Mouse (Mus musculus) heart, embryonic 10.5 days (tissue): ENCODE data around the gene Odc1. TPM values are rescaled to one million over a fixed set of nuclear protein-coding genes. Genes with fewer than 3 reads are reported as not detected.

Source experiments
- DNase-seq: peaks from one replicate; pipeline ENCODE4 v3.0.0-alpha.2; 2017; ENCODE audit warnings: low spot score
- H3K27ac ChIP-seq: fragments of 300-500 bp; sonication (generic); 2 replicates; pipeline ENCODE4 v1.5.1; 2016; ENCODE audit warnings: mild to moderate bottlenecking
- H3K27me3 ChIP-seq: fragments of 300-500 bp; sonication (generic); 2 replicates; pipeline ENCODE4 v1.6.1; 2016; ENCODE audit warnings: mild to moderate bottlenecking; ENCODE audit not compliant: poor library complexity, insufficient read depth, severe bottlenecking
- H3K36me3 ChIP-seq: fragments of 300-500 bp; sonication (generic); 2 replicates; pipeline ENCODE4 v1.6.1; 2016; ENCODE audit warnings: mild to moderate bottlenecking, moderate library complexity
- H3K4me1 ChIP-seq: fragments of 300-500 bp; sonication (generic); 2 replicates; pipeline ENCODE4 v1.6.1; 2016; ENCODE audit warnings: mild to moderate bottlenecking
- H3K4me3 ChIP-seq: fragments of 300-500 bp; sonication (generic); 2 replicates; pipeline ENCODE4 v1.5.1; 2016; ENCODE audit warnings: mild to moderate bottlenecking, moderate library complexity
- H3K9me3 ChIP-seq: fragments of 300-500 bp; sonication (generic); 2 replicates; pipeline ENCODE4 v1.6.1; 2016; ENCODE audit warnings: mild to moderate bottlenecking, moderate library complexity
- WGBS: fragments of 180-500 bp; shearing (Covaris S2); methylation state at CpG from one replicate; pipeline ENCODE4 v1.1.7; 2016; 5-methylcytosine and 5-hydroxymethylcytosine counted together
- polyA plus RNA-seq: library from polyadenylated mRNA; unstranded; fragments of >200 nt; fragmentation: Nextera tagmentation; extraction: Ambion mirVana; gene quantifications from 2 replicates; pipeline ENCODE4 v1.2.1, GENCODE M21; 2016

Gene Odc1
- polyA plus RNA-seq, 1 experiment from 2014 or later: 235 TPM

GRCm38 (mm10) chr12:17553627-17554026 lies 9.0 kb downstream of the Odc1 start:
- peaks cover 18% of the 10 kb centered on the region for H3K4me1 ChIP-seq
- 74% methylated on average over 5 of the region's 5 CpGs for WGBS
- H3K9me3 ChIP-seq: no peaks in the 10 kb centered on the region
- H3K36me3 ChIP-seq: peaks cover 32% of the 10 kb centered on the region
- no peak overlapping the region for H3K27ac ChIP-seq
- H3K4me3 ChIP-seq: no peak overlapping the region
- no peak for DNase-seq
- H3K27me3 ChIP-seq: no peaks in the 10 kb centered on the region

- Histone ChIP-seq H3K4me3 (no peak overlapping the region), H3K27me3 (no peaks in the 10 kb centered on the region), H3K27ac (no peak overlapping the region), H3K36me3 (peaks cover 25% of the 10 kb centered on the region), H3K9me3 (no peaks in the 10 kb centered on the region), H3K4me1 (peaks cover 18% of the 10 kb centered on the region)
- DNase-seq: peak; percentile 90
- WGBS: 32% methylated on average over 15 of the region's 15 CpGs
Measured at GRCm38 (mm10) chr12:17554200-17554951, 9.8 kb downstream of the Odc1 start.

GRCm38 (mm10) chr12:17556430-17557343 lies 12.1 kb downstream of the Odc1 start:
- 28% methylated on average over 21 of the region's 21 CpGs for WGBS
- Histone ChIP-seq H3K36me3 (peaks cover 4% of the 10 kb centered on the region), H3K27ac (peak overlapping the region; percentile 59), H3K9me3 (no peaks in the 10 kb centered on the region), H3K4me3 (peak overlapping the region; percentile 35), H3K27me3 (no peaks in the 10 kb centered on the region), H3K4me1 (peaks cover 18% of the 10 kb centered on the region)
- DNase-seq: no peak

DNA sequence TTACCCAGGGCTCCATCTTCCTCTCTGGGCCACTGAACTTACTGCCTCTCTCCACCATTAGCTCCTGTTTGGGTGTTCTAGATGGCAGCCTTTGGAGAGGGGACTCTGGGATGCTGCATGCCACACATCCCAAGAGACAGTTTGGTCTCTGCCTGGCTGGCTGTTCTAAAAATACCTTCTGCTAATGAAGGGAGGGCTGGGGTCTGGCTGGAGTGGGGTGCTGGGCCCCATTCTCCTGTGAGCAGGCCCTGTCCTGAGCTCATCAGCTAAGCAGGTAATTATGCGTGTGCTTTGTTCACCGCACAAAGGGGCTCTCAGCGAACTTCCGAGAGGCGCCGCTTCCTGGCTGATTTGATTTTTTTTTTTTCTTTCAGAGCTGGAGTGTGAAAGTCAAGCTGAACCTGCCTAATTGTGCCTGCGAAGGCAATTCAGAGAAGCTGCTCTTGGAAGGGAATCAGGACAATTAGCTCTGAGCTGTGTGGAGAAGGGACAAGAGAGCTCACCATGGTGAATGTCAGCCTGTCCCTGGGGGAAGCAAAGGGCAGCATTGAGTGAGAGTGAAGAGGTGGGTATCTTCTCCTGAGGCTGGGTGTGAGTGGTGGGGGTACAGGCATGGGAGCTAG lies 12.9 kb downstream of the Odc1 start:
- Histone ChIP-seq H3K27ac (peak overlapping the region; percentile 59), H3K36me3 (no peaks in the 10 kb centered on the region), H3K9me3 (no peaks in the 10 kb centered on the region), H3K4me1 (peaks cover 18% of the 10 kb centered on the region), H3K4me3 (0 out of 2 replicates have a peak overlapping the region, but pooled peaks have one; percentile 35), H3K27me3 (no peaks in the 10 kb centered on the region)
- WGBS: 24% methylated on average over 7 of the region's 7 CpGs
- DNase-seq: no peak

GRCm38 (mm10) chr12:17557967-17558345 lies 13.4 kb downstream of the Odc1 start:
- no peak for DNase-seq
- peak overlapping the region; percentile 59; the same call in 1 of the 2 replicates for H3K27ac ChIP-seq
- no peak overlapping the region for H3K4me3 ChIP-seq
- no peaks in the 10 kb centered on the region for H3K36me3 ChIP-seq
- no peaks in the 10 kb centered on the region for H3K9me3 ChIP-seq
- 79% methylated on average over 2 of the region's 2 CpGs for WGBS
- H3K4me1 ChIP-seq: peaks cover 18% of the 10 kb centered on the region
- no peaks in the 10 kb centered on the region for H3K27me3 ChIP-seq

DNA sequence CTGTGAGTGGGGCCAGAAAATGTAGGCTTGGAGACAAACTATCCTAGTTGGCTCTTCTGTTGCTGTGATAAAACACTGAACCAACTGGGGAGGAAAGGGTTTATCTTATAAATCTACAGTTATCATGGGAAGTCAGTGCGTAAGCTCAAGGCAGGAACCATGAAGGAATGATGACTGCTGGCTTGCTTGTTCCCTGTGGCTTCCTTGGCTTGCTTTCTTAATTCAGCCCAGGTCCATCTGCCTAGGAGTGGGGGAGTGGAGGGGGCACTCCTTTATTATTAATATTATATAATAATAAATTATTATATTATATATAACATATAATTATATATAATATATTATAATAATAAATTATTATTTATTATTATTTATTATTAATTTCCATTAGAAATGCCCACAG lies 17.8 kb downstream of the Odc1 start:
- no peak overlapping the region for H3K4me3 ChIP-seq
- H3K27ac ChIP-seq: no peak overlapping the region
- DNase-seq: no peak
- peaks cover 7% of the 10 kb centered on the region for H3K4me1 ChIP-seq
- H3K36me3 ChIP-seq: no peaks in the 10 kb centered on the region
- WGBS: 85% methylated on average over 1 of the region's 1 CpGs
- H3K9me3 ChIP-seq: no peaks in the 10 kb centered on the region
- H3K27me3 ChIP-seq: no peaks in the 10 kb centered on the region

DNA sequence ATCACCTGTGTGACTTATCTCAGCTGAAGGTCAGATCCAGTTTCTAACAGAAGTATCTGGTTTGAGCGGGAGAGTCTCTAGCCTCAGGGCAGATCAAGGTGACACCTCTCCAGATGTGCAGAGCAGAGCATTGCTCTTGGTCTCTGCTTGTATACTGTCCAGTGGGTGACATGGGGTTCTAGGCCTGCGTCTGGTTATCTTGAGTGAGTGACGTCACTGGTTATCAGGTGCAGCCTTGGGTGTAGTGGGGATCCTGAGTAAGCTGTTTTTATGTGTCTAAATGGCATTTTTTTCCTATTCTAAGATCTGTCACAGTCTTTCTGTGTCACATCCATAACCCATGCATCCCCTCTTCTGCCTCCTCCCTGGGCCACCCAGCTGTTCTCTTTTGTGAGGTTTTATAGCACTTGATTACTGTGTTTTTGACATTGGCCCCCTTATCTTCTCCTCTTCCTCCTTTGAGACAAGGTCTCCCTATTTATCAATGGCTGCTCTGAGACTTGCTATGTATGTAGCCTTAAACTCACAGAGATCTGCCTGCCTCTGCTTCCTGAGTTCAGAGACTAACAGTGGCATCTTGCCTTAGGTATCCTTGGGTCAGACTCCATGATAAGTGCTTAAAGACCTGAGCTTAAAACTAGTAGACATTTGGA lies 20.9 kb downstream of the Odc1 start:
- no peaks in the 10 kb centered on the region for H3K36me3 ChIP-seq
- H3K27me3 ChIP-seq: no peaks in the 10 kb centered on the region
- no peak overlapping the region for H3K4me3 ChIP-seq
- no peak for DNase-seq
- H3K9me3 ChIP-seq: no peaks in the 10 kb centered on the region
- no peak overlapping the region for H3K27ac ChIP-seq
- H3K4me1 ChIP-seq: no peaks in the 10 kb centered on the region
- 71% methylated on average over 3 of the region's 3 CpGs for WGBS

DNA sequence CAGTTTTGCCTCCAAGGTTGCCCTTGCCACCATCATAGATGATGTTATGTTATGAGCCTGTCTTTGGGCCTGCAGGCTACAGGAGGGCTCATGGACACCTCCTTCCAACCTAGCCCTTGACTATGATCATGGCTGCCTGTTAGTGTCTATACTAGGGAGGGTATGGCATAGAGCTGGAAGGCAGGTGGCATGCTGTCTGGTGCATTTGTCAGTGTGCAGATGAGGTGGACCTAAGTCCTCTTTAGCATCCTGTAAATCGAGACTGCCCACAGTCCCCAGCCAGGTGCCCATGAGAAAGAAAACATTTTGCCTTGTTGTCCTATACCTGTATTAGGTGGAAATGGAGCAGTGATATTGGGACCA lies 21.4 kb downstream of the Odc1 start:
- WGBS: 79% methylated on average over 1 of the region's 1 CpGs
- H3K27me3 ChIP-seq: no peaks in the 10 kb centered on the region

DNA sequence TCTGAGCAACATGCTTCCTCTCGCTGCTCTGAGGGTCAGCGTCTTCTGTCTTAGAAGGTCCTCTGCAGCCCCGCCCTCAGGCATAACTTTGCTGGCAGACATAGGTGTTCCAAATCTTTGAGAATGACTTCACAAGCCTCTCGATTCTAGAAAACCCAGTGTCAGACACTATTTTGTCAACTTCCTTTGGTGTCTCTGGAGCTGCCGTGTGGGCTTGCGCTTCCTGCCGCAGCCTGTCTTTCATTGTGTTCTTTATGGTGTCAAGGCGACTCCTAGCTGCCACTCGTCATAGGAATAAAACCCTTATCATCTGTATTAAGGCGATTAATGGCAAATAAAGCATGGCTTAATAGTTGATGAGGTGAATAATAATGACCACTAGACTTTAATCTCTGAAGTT lies 24.0 kb downstream of the Odc1 start:
- Histone ChIP-seq H3K27me3 (no peaks in the 10 kb centered on the region), H3K27ac (no peak overlapping the region), H3K36me3 (no peaks in the 10 kb centered on the region), H3K9me3 (no peaks in the 10 kb centered on the region), H3K4me1 (no peaks in the 10 kb centered on the region), H3K4me3 (no peak overlapping the region)
- 86% methylated on average over 10 of the region's 10 CpGs for WGBS
- no peak for DNase-seq

More for the DNA sequence above, 21.4 kb downstream of the Odc1 start:
- no peaks in the 10 kb centered on the region for H3K36me3 ChIP-seq
- DNase-seq: no peak
- no peaks in the 10 kb centered on the region for H3K4me1 ChIP-seq
- H3K4me3 ChIP-seq: no peak overlapping the region
- no peaks in the 10 kb centered on the region for H3K9me3 ChIP-seq
- H3K27ac ChIP-seq: no peak overlapping the region

DNA sequence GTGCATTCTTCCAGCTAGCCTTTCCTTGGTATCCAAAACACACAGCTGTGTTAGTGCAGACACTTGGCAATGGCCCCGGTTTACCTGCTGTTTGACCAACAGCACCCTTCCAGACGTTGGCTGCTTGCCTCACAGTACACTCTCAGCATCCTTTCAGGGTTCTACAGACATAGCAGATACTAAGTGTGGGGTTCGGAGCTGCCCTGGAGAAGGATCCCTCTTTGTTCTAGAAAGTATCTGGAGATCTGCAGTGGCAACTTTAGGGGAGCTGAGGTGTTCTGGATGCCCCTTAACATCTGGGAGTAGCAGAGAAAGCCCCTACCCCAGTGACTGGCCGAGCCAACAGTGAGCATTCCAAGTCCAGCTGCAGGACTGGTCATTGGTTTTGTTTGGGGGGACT lies 30.0 kb downstream of the Odc1 start:
- Histone ChIP-seq H3K4me1 (peaks cover 4% of the 10 kb centered on the region), H3K36me3 (no peaks in the 10 kb centered on the region), H3K9me3 (no peaks in the 10 kb centered on the region), H3K27ac (no peak overlapping the region), H3K4me3 (no peak overlapping the region), H3K27me3 (peaks cover 13% of the 10 kb centered on the region; the same call in 1 of the 2 replicates)
- 86% methylated on average over 4 of the region's 4 CpGs for WGBS
- DNase-seq: no peak

DNA sequence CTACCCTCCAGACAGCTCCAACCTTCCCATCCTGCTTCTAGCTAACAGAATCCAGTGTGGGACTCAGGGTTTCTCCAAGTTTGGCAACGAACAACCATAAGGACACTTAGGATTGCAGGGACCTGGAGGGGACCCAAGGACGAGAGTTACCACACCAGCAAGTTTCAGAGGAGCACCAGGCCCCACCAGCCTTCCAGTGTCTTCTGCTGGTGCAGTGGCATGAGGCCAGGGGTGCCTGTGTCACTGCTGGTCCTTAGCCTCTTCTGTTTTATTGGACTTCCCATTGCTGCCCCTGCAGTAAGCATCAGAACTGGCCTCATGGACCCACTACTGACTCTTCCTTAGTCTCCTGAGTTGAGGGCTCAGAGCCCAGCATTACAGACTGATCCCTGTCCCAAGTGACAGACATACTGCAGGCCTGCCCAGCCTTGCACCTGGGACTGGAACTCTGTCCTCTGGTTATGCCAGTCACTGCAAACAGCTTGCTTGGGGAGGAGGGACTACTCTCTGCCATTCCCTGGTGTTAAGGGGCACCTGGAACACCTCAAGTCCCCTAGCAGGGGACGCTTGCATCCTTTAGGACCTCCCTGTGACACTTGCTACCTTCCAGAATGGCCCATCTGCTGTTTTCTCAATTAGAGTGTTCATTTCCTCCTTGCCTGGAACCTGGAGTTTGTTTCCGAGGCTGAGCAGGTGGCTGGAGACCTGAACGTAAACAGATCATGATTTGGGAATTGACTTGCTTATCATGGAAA lies 30.7 kb downstream of the Odc1 start:
- 61% methylated on average over 5 of the region's 5 CpGs for WGBS
- Histone ChIP-seq H3K36me3 (no peaks in the 10 kb centered on the region), H3K27ac (no peak overlapping the region), H3K4me3 (no peak overlapping the region), H3K4me1 (peaks cover 4% of the 10 kb centered on the region), H3K27me3 (peaks cover 13% of the 10 kb centered on the region; the same call in 1 of the 2 replicates), H3K9me3 (no peaks in the 10 kb centered on the region)
- no peak for DNase-seq

GRCm38 (mm10) chr12:17576041-17576440 lies 31.4 kb downstream of the Odc1 start:
- no peak overlapping the region; the same call in 1 of the 2 replicates for H3K27ac ChIP-seq
- no peaks in the 10 kb centered on the region for H3K9me3 ChIP-seq
- H3K27me3 ChIP-seq: peaks cover 13% of the 10 kb centered on the region; the same call in 1 of the 2 replicates
- no peak for DNase-seq
- no peaks in the 10 kb centered on the region for H3K36me3 ChIP-seq
- H3K4me3 ChIP-seq: no peak overlapping the region
- peaks cover 4% of the 10 kb centered on the region for H3K4me1 ChIP-seq
- WGBS: 9% methylated on average over 6 of the region's 6 CpGs
